Mouse (Mus musculus): Measurements from ENCODE around the gene Dntt. TPM values are rescaled to one million over a fixed set of nuclear protein-coding genes. Genes with fewer than 3 reads are reported as not detected.

Gene Dntt
- total and polyA plus RNA-seq, 3 experiments: not detected

DNA sequence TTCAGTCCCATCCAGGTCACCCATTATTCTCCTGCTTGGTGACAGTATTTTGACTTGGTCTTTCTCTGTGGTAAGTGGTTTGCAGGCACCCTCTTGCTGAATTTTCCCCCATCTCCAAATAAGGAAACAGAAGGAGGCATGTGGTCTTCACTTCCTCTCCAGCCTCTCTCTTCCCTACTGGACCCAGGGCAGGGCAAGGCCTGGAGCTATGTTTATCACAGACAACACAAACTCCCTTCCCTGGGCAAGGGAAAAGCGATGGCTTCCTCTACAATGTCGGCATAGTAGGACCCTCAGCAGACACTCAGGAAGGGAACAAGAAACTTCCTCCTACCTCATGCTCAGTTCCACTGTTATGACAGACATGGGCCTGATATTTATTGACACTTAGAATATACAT is 62.8 kb downstream of the Dntt start:
- H3K9me3 ChIP-seq (replicated peaks): no peaks in the 10 kb centered on the region
- TF ChIP-seq POLR2AphosphoS5 (IDR thresholded peaks at IDR 0.05; ENCODE audit: insufficient replicate concordance, low read depth, low read length) (no peak), TAL1 (conservative IDR thresholded peaks at IDR 0.05; ENCODE audit: low read depth, low read length) (no peak), CTCF (IDR thresholded peaks at IDR 0.05; ENCODE audit: low read depth, low read length) (no peak), GATA1 (IDR thresholded peaks at IDR 0.05; ENCODE audit: borderline replicate concordance, low read length) (no peak), GATA2 (IDR thresholded peaks at IDR 0.05; ENCODE audit: borderline replicate concordance, low read depth, low read length) (no peak)
- H3K36me3 ChIP-seq (replicated peaks): no peaks in the 10 kb centered on the region
- DNase-seq (ENCODE audit: low spot score) (no peak), ATAC-seq (ENCODE audit: extremely low read depth, insufficient number of reproducible peaks, low FRiP score, poor library complexity, severe bottlenecking) (no peak)
- no peaks in the 10 kb centered on the region for H3K4me1 ChIP-seq (ENCODE audit: insufficient read depth, low read depth, low read length)
- no peak overlapping the region for H3K4me3 ChIP-seq (ENCODE audit: low read depth, low read length)
- H3K27me3 ChIP-seq (ENCODE audit: insufficient read depth, low read length): peaks cover 7% of the 10 kb centered on the region; the same call in 1 of the 2 replicates

DNA sequence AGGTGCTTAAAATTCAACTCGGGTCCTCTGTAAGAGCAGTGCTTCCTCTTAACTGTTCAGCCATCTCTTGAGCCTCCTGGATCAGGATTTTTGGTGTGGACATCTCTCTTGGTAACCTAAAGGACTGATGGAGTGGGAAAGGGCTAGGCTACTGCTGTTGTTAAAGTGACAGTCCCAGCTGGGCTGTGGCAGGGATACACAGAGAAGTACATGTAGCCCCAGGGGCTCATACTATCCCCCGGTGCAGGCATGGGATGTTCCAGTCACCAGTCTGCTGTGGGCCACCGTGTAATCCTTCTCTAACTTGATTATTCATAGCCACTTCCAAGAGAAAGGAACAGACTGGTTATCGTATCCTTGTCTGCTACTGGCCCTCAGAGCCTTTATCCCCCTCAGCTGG is 68.0 kb downstream of the Dntt start:
- H3K4me3 ChIP-seq (ENCODE audit: low read depth, low read length): no peak overlapping the region
- H3K27me3 ChIP-seq (ENCODE audit: insufficient read depth, low read length): peaks cover 7% of the 10 kb centered on the region; the same call in 1 of the 2 replicates
- TF ChIP-seq GATA1 (IDR thresholded peaks at IDR 0.05; ENCODE audit: borderline replicate concordance, low read length) (no peak), TAL1 (conservative IDR thresholded peaks at IDR 0.05; ENCODE audit: low read depth, low read length) (no peak), GATA2 (IDR thresholded peaks at IDR 0.05; ENCODE audit: borderline replicate concordance, low read depth, low read length) (no peak), CTCF (IDR thresholded peaks at IDR 0.05; ENCODE audit: low read depth, low read length) (no peak), POLR2AphosphoS5 (IDR thresholded peaks at IDR 0.05; ENCODE audit: insufficient replicate concordance, low read depth, low read length) (no peak)
- DNase-seq (ENCODE audit: low spot score) (no peak), ATAC-seq (ENCODE audit: extremely low read depth, insufficient number of reproducible peaks, low FRiP score, poor library complexity, severe bottlenecking) (no peak)
- H3K4me1 ChIP-seq (ENCODE audit: insufficient read depth, low read depth, low read length): no peaks in the 10 kb centered on the region
- no peaks in the 10 kb centered on the region for H3K9me3 ChIP-seq (replicated peaks)
- no peaks in the 10 kb centered on the region for H3K36me3 ChIP-seq (replicated peaks)

DNA sequence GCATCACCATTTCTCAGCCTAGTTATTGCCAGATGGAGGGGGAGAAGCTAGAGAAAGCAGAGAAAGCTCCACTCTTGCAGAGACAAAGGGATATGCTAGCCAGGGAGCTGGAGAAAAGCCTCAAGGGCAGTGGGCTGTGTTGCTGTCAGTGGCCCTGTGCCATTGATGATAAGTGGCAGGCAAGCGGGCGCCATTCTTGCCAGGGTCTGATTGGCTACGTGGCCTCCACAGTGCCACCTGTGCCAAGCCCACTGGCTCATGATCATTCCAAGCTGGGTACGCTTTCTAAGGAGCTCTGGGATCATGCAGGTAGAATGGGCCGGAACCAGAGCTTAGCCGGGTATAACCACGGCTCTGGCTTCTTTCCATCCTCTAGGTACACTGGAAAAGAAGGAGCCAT is 71.8 kb downstream of the Dntt start:
- TF ChIP-seq GATA1 (IDR thresholded peaks at IDR 0.05; ENCODE audit: borderline replicate concordance, low read length): no peak
- TF ChIP-seq GATA2 (IDR thresholded peaks at IDR 0.05; ENCODE audit: borderline replicate concordance, low read depth, low read length): no peak
- no peak for TF ChIP-seq CTCF (IDR thresholded peaks at IDR 0.05; ENCODE audit: low read depth, low read length)
- TF ChIP-seq POLR2AphosphoS5 (IDR thresholded peaks at IDR 0.05; ENCODE audit: insufficient replicate concordance, low read depth, low read length): no peak
- TF ChIP-seq TAL1 (conservative IDR thresholded peaks at IDR 0.05; ENCODE audit: low read depth, low read length): no peak
- no peak for DNase-seq (ENCODE audit: low spot score)
- H3K4me1 ChIP-seq (ENCODE audit: insufficient read depth, low read depth, low read length): no peaks in the 10 kb centered on the region
- ATAC-seq (ENCODE audit: extremely low read depth, insufficient number of reproducible peaks, low FRiP score, poor library complexity, severe bottlenecking): no peak
- H3K27me3 ChIP-seq (ENCODE audit: insufficient read depth, low read length): peaks cover under 1% of the 10 kb centered on the region; the same call in 1 of the 2 replicates
- H3K9me3 ChIP-seq (replicated peaks): no peaks in the 10 kb centered on the region
- H3K36me3 ChIP-seq (replicated peaks): no peaks in the 10 kb centered on the region
- no peak overlapping the region for H3K4me3 ChIP-seq (ENCODE audit: low read depth, low read length)

DNA sequence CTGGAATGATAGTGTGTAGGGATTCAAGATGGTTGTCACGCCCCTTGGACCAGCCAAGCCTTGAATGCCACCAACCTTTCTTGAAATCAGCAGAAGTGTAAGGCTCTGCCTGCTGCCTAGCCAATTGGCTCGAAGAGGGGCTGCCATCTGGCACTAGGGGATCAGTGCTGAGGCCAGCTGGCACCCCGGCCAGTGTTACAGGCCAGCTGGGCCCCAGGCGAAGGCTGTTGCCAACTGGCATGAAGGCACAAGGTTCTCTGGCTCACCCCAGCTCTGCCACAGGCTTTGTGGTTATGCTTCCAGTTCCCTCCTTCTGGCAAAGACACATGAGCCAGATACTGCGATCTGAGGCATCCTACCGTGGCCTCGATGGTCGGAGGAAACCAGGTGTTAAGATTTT is 72.3 kb downstream of the Dntt start:
- no peak for DNase-seq (ENCODE audit: low spot score)
- no peak for ATAC-seq (ENCODE audit: extremely low read depth, insufficient number of reproducible peaks, low FRiP score, poor library complexity, severe bottlenecking)
- H3K4me1 ChIP-seq (ENCODE audit: insufficient read depth, low read depth, low read length): no peaks in the 10 kb centered on the region
- no peak overlapping the region for H3K4me3 ChIP-seq (ENCODE audit: low read depth, low read length)
- H3K36me3 ChIP-seq (replicated peaks): no peaks in the 10 kb centered on the region
- H3K9me3 ChIP-seq (replicated peaks): no peaks in the 10 kb centered on the region
- TF ChIP-seq CTCF (IDR thresholded peaks at IDR 0.05; ENCODE audit: low read depth, low read length) (no peak), TAL1 (conservative IDR thresholded peaks at IDR 0.05; ENCODE audit: low read depth, low read length) (no peak), GATA1 (IDR thresholded peaks at IDR 0.05; ENCODE audit: borderline replicate concordance, low read length) (no peak), POLR2AphosphoS5 (IDR thresholded peaks at IDR 0.05; ENCODE audit: insufficient replicate concordance, low read depth, low read length) (no peak)
- H3K27me3 ChIP-seq (ENCODE audit: insufficient read depth, low read length): no peaks in the 10 kb centered on the region; the same call in 1 of the 2 replicates

DNA sequence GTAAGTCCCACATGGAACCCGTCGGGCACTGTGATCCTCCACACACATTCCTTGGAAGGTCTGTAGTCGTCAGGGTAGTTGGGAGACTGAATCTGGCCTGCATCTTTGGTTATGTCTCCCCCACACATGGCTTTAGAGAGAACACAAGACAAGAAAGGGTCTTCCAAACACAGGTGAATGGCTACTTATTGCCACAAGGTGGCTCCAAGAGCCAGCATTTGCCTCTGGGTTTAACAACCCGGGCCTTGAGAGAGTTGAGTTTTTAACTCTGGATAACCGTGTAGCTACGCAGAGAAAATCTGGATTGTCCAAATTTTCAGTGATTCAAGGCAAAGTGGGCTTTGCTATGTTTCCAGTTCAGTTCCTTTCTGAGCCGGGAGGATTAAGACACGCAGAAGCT is 75.8 kb downstream of the Dntt start:
- Histone ChIP-seq H3K27me3 (ENCODE audit: insufficient read depth, low read length) (no peaks in the 10 kb centered on the region), H3K36me3 (replicated peaks) (no peaks in the 10 kb centered on the region), H3K4me1 (ENCODE audit: insufficient read depth, low read depth, low read length) (no peaks in the 10 kb centered on the region), H3K9me3 (replicated peaks) (no peaks in the 10 kb centered on the region), H3K4me3 (ENCODE audit: low read depth, low read length) (no peak overlapping the region)
- DNase-seq (ENCODE audit: low spot score) (no peak), ATAC-seq (ENCODE audit: extremely low read depth, insufficient number of reproducible peaks, low FRiP score, poor library complexity, severe bottlenecking) (no peak)
- TF ChIP-seq GATA2 (IDR thresholded peaks at IDR 0.05; ENCODE audit: borderline replicate concordance, low read depth, low read length) (no peak), CTCF (IDR thresholded peaks at IDR 0.05; ENCODE audit: low read depth, low read length) (no peak), GATA1 (IDR thresholded peaks at IDR 0.05; ENCODE audit: borderline replicate concordance, low read length) (no peak)

DNA sequence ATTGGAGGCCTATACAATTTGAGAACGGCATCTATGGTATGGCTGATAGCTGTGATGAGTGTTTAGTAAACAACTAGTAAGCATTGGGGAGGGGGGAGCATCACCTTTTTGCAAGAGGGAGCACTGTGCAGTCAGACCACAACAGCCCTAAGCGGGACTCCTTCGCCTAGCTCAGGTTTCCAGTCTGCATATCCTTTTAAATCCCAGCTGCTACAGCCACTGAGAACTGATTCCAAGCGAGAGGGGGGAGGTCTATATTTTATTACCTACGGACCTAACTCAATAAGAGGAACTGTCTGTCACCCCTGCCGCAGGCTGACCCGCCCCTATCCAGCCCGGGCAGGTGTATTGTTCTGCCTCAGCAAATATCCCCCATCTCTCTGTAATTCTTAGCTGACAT is 78.5 kb downstream of the Dntt start:
- no peaks in the 10 kb centered on the region for H3K27me3 ChIP-seq (ENCODE audit: insufficient read depth, low read length)

More for the DNA sequence above, 78.5 kb downstream of the Dntt start:
- no peak for TF ChIP-seq TAL1 (conservative IDR thresholded peaks at IDR 0.05; ENCODE audit: low read depth, low read length)
- no peak for TF ChIP-seq POLR2AphosphoS5 (IDR thresholded peaks at IDR 0.05; ENCODE audit: insufficient replicate concordance, low read depth, low read length)
- no peak for TF ChIP-seq GATA2 (IDR thresholded peaks at IDR 0.05; ENCODE audit: borderline replicate concordance, low read depth, low read length)
- no peak for TF ChIP-seq GATA1 (IDR thresholded peaks at IDR 0.05; ENCODE audit: borderline replicate concordance, low read length)
- no peak for TF ChIP-seq CTCF (IDR thresholded peaks at IDR 0.05; ENCODE audit: low read depth, low read length)
- ATAC-seq (ENCODE audit: extremely low read depth, insufficient number of reproducible peaks, low FRiP score, poor library complexity, severe bottlenecking) (no peak), DNase-seq (ENCODE audit: low spot score) (no peak)
- Histone ChIP-seq H3K9me3 (replicated peaks) (no peaks in the 10 kb centered on the region), H3K4me3 (ENCODE audit: low read depth, low read length) (no peak overlapping the region), H3K36me3 (replicated peaks) (no peaks in the 10 kb centered on the region), H3K4me1 (ENCODE audit: insufficient read depth, low read depth, low read length) (no peaks in the 10 kb centered on the region)

Data from G1E (cell line).